ENCODE assay signal across 8 mouse cellular contexts in the genomic region with DNA sequence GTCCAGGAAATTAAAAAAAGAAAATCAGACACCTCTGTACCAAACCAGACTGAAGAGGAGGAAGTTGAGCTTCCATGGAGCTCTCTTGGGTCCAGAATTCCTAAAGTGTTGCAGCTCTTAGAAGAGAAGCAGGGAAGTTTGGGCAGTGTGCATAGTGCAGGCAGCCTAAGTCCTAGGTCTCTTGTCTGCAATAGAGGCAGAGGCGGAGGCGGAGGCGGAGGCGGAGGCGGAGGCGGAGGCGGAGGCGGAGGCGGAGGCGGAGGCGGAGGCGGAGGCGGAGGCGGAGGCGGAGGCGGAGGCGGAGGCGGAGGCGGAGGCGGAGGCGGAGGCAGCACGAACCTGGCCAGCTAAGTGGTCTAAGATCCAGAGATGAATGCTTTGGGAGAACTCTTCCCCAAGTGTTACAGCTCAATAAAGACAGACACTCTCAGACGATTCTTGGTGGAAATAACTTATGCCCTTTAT. TPM values are rescaled to one million over a fixed set of nuclear protein-coding genes. Genes with fewer than 3 reads are reported as not detected.
A peak's percentile ranks its signal among the peaks of the same experiment; 100 is the strongest.
DNase-seq lines count a peak whose midpoint lies in the region; ATAC-seq and TF ChIP-seq lines count a peak whose summit lies in the region.

No protein-coding gene starts in this region.

- H3K9ac ChIP-seq in embryonic facial prominence, embryonic 13.5 days: no peak overlapping the region
- no peak overlapping the region for H3K9ac ChIP-seq in heart, postnatal 0 days (replicated peaks; ENCODE audit: low read depth, low read length)
- no peak overlapping the region for H3K9ac ChIP-seq in kidney, postnatal 0 days (ENCODE audit: low read depth, low read length)

- H3K27me3 ChIP-seq in embryonic facial prominence, embryonic 13.5 days: no peaks in the 10 kb centered on the region
- H3K27me3 ChIP-seq in heart, postnatal 0 days (ENCODE audit: control insufficient read depth, insufficient read depth, low read length): no peaks in the 10 kb centered on the region
- no peaks in the 10 kb centered on the region for H3K27me3 ChIP-seq in kidney, postnatal 0 days (ENCODE audit: insufficient read depth, low read length)

- TF ChIP-seq CTCF in heart, postnatal 0 days (IDR thresholded peaks at IDR 0.05; ENCODE audit: low read depth): no peak
- no peak for TF ChIP-seq CTCF in kidney, postnatal 0 days (IDR thresholded peaks at IDR 0.05; ENCODE audit: low read depth)

- no peaks in the 10 kb centered on the region for H3K36me3 ChIP-seq in embryonic facial prominence, embryonic 13.5 days
- H3K36me3 ChIP-seq in heart, postnatal 0 days (replicated peaks; ENCODE audit: control insufficient read depth, insufficient read depth, low read length): no peaks in the 10 kb centered on the region
- H3K36me3 ChIP-seq in kidney, postnatal 0 days (ENCODE audit: insufficient read depth, low read length): no peaks in the 10 kb centered on the region

- 5% methylated on average over 16 of the region's 23 CpGs for WGBS in embryonic facial prominence, embryonic 13.5 days
- WGBS in heart, postnatal 0 days: 1% methylated on average over 10 of the region's 23 CpGs
- 0% methylated on average over 15 of the region's 23 CpGs for WGBS in kidney, postnatal 0 days

- TF ChIP-seq EP300 in heart, postnatal 0 days (IDR thresholded peaks at IDR 0.05; ENCODE audit: low read depth): no peak

- H3K4me2 ChIP-seq in embryonic facial prominence, embryonic 13.5 days: peak overlapping the region; percentile 35
- H3K4me2 ChIP-seq in heart, postnatal 0 days (ENCODE audit: low read depth, low read length): peak overlapping the region; percentile 18
- H3K4me2 ChIP-seq in kidney, postnatal 0 days (ENCODE audit: low read length): peak overlapping the region; percentile 45

- H3K9me3 ChIP-seq in embryonic facial prominence, embryonic 13.5 days: no peaks in the 10 kb centered on the region
- H3K9me3 ChIP-seq in heart, postnatal 0 days (replicated peaks; ENCODE audit: control insufficient read depth, low read length): no peaks in the 10 kb centered on the region
- no peaks in the 10 kb centered on the region for H3K9me3 ChIP-seq in kidney, postnatal 0 days (replicated peaks; ENCODE audit: low read length)

- no peak for ATAC-seq in CD4-positive, CD25-positive, alpha-beta regulatory T cell, adult 4 months
- no peak for ATAC-seq in embryonic facial prominence, embryonic 13.5 days (ENCODE audit: insufficient number of reproducible peaks, insufficient read depth, low FRiP score, low TSS enrichment, low read depth)
- ATAC-seq in heart, postnatal 0 days (ENCODE audit: insufficient read depth, low read depth): no peak
- 0 out of 2 replicates have a peak, but pooled peaks have one; percentile 50 for ATAC-seq in kidney, postnatal 0 days (replicated peaks; ENCODE audit: low FRiP score, low read depth)

- H3K27ac ChIP-seq in embryonic facial prominence, embryonic 13.5 days: no peak overlapping the region
- no peak overlapping the region for H3K27ac ChIP-seq in heart, postnatal 0 days (ENCODE audit: low read depth)
- peak overlapping the region; percentile 94 for H3K27ac ChIP-seq in kidney, postnatal 0 days

- peaks cover 17% of the 10 kb centered on the region for H3K4me1 ChIP-seq in embryonic facial prominence, embryonic 13.5 days
- H3K4me1 ChIP-seq in heart, postnatal 0 days (ENCODE audit: control insufficient read depth, insufficient read depth): peaks cover 6% of the 10 kb centered on the region; the same call in 1 of the 2 replicates
- H3K4me1 ChIP-seq in kidney, postnatal 0 days (replicated peaks; ENCODE audit: insufficient read depth, low read length): peaks cover 39% of the 10 kb centered on the region

- H3K4me3 ChIP-seq in embryonic facial prominence, embryonic 13.5 days: no peak overlapping the region
- no peak overlapping the region for H3K4me3 ChIP-seq in heart, postnatal 0 days (ENCODE audit: low read depth, low read length)
- no peak overlapping the region for H3K4me3 ChIP-seq in kidney, postnatal 0 days (replicated peaks; ENCODE audit: low read depth, low read length)

- peak; percentile 43 for DNase-seq in CD4-positive, CD25-positive, alpha-beta regulatory T cell, adult 2 months (ENCODE audit: low read depth, low spot score)
- peak; percentile 51 for DNase-seq in 416B (ENCODE audit: low read depth)
- DNase-seq in heart, postnatal 0 days (ENCODE audit: low spot score): no peak
- DNase-seq in kidney, postnatal 0 days (ENCODE audit: low spot score): peak; percentile 73
- peak; percentile 82 for DNase-seq in lung, postnatal 36 days
- peak; percentile 74 for DNase-seq in testis, postnatal 10 days (ENCODE audit: low spot score)

RNA-seq across cellular contexts. Expression of a gene that starts 12.7 kb away (rescaled TPM):
- under 1 TPM; 0.56 to 0.94 TPM for polyA plus RNA-seq in CD4-positive, CD25-positive, alpha-beta regulatory T cell, adult 4 months (2017; shearing (Covaris generic))
- 12.2 and 12.7 TPM in 2 replicates for polyA plus RNA-seq in embryonic facial prominence, embryonic 13.5 days (2015; fragmentation: Nextera tagmentation; extraction: Ambion mirVana)
- 9.5 and 13.3 TPM in 2 replicates for total RNA-seq in heart, postnatal 0 days (2014; rRNA removed; ENCODE audit: low replicate concordance)
- polyA plus RNA-seq in heart, postnatal 0 days (2015; fragmentation: Nextera tagmentation; extraction: Ambion mirVana): 2.8 and 3.0 TPM in 2 replicates
- 28.0 and 28.1 TPM in 2 replicates for polyA plus RNA-seq in kidney, postnatal 0 days (2015; fragmentation: Nextera tagmentation; extraction: Ambion mirVana)

RNA-seq across cellular contexts. Expression of a gene that starts 24.1 kb away (rescaled TPM):
- polyA plus RNA-seq in CD4-positive, CD25-positive, alpha-beta regulatory T cell, adult 4 months (2017; shearing (Covaris generic)): 1 to 10 TPM; 2.0 to 4.4 TPM
- polyA plus RNA-seq in embryonic facial prominence, embryonic 13.5 days (2015; fragmentation: Nextera tagmentation; extraction: Ambion mirVana): 19.1 and 21.8 TPM in 2 replicates
- total RNA-seq in heart, postnatal 0 days (2014; rRNA removed; ENCODE audit: low replicate concordance): 19.1 and 21.7 TPM in 2 replicates
- polyA plus RNA-seq in heart, postnatal 0 days (2015; fragmentation: Nextera tagmentation; extraction: Ambion mirVana): 9.2 and 9.5 TPM in 2 replicates
- 13.8 and 15.5 TPM in 2 replicates for polyA plus RNA-seq in kidney, postnatal 0 days (2015; fragmentation: Nextera tagmentation; extraction: Ambion mirVana)
